Mouse (Mus musculus): ENCODE data around the gene Tprg. TPM values are rescaled to one million over a fixed set of nuclear protein-coding genes. Genes with fewer than 3 reads are reported as not detected.

Tprg gene
- polyA plus RNA-seq, 1 experiment: 0.15 TPM

- DNase-seq: no peak
- WGBS: 94% methylated on average over 7 of the region's 7 CpGs
- TF ChIP-seq POLR2A (IDR thresholded peaks at IDR 0.05; ENCODE audit: control insufficient read depth, extremely low read depth, insufficient read depth, low read length, poor library complexity): no peak
- TF ChIP-seq CTCF (IDR thresholded peaks at IDR 0.05; ENCODE audit: borderline replicate concordance, control insufficient read depth, extremely low read depth, insufficient read depth, low read length, poor library complexity): no peak
- H3K27ac ChIP-seq (ENCODE audit: control insufficient read depth, insufficient read depth, low read length): no peak overlapping the region
- H3K36me3 ChIP-seq (ENCODE audit: control insufficient read depth, insufficient read depth, low read length): no peaks in the 10 kb centered on the region
- H3K4me1 ChIP-seq (replicated peaks; ENCODE audit: control insufficient read depth, insufficient read depth, low read length): no peaks in the 10 kb centered on the region
- no peaks in the 10 kb centered on the region for H3K27me3 ChIP-seq (ENCODE audit: control insufficient read depth, insufficient read depth, low read length)
- H3K4me3 ChIP-seq (ENCODE audit: control insufficient read depth, insufficient read depth, low read length): no peak overlapping the region
Observed at GRCm38 (mm10) chr16:25367834-25368233, 81.2 kb downstream of the Tprg start.

GRCm38 (mm10) chr16:25369984-25370412, 83.4 kb downstream of the Tprg start:
- DNase-seq: no peak
- WGBS: 50% methylated on average over 5 of the region's 5 CpGs
- H3K27ac ChIP-seq (ENCODE audit: control insufficient read depth, insufficient read depth, low read length): no peak overlapping the region
- H3K36me3 ChIP-seq (ENCODE audit: control insufficient read depth, insufficient read depth, low read length): no peaks in the 10 kb centered on the region
- H3K27me3 ChIP-seq (ENCODE audit: control insufficient read depth, insufficient read depth, low read length): no peaks in the 10 kb centered on the region
- no peak overlapping the region for H3K4me3 ChIP-seq (ENCODE audit: control insufficient read depth, insufficient read depth, low read length)
- TF ChIP-seq POLR2A (IDR thresholded peaks at IDR 0.05; ENCODE audit: control insufficient read depth, extremely low read depth, insufficient read depth, low read length, poor library complexity): no peak
- TF ChIP-seq CTCF (IDR thresholded peaks at IDR 0.05; ENCODE audit: borderline replicate concordance, control insufficient read depth, extremely low read depth, insufficient read depth, low read length, poor library complexity): no peak
- H3K4me1 ChIP-seq (replicated peaks; ENCODE audit: control insufficient read depth, insufficient read depth, low read length): no peaks in the 10 kb centered on the region

- TF ChIP-seq CTCF (IDR thresholded peaks at IDR 0.05; ENCODE audit: borderline replicate concordance, control insufficient read depth, extremely low read depth, insufficient read depth, low read length, poor library complexity) (no peak), POLR2A (IDR thresholded peaks at IDR 0.05; ENCODE audit: control insufficient read depth, extremely low read depth, insufficient read depth, low read length, poor library complexity) (no peak)
- Histone ChIP-seq H3K27me3 (ENCODE audit: control insufficient read depth, insufficient read depth, low read length) (no peaks in the 10 kb centered on the region), H3K27ac (ENCODE audit: control insufficient read depth, insufficient read depth, low read length) (no peak overlapping the region), H3K36me3 (ENCODE audit: control insufficient read depth, insufficient read depth, low read length) (no peaks in the 10 kb centered on the region), H3K4me1 (replicated peaks; ENCODE audit: control insufficient read depth, insufficient read depth, low read length) (no peaks in the 10 kb centered on the region), H3K4me3 (ENCODE audit: control insufficient read depth, insufficient read depth, low read length) (no peak overlapping the region)
- no peak for DNase-seq
- WGBS: 89% methylated on average over 4 of the region's 4 CpGs
Observed at GRCm38 (mm10) chr16:25374121-25374520, 87.5 kb downstream of the Tprg start.

- no peak overlapping the region for H3K4me3 ChIP-seq (ENCODE audit: control insufficient read depth, insufficient read depth, low read length)
- peak; percentile 1 for DNase-seq
- WGBS: 62% methylated on average over 5 of the region's 5 CpGs
- no peak for TF ChIP-seq CTCF (IDR thresholded peaks at IDR 0.05; ENCODE audit: borderline replicate concordance, control insufficient read depth, extremely low read depth, insufficient read depth, low read length, poor library complexity)
- no peaks in the 10 kb centered on the region for H3K36me3 ChIP-seq (ENCODE audit: control insufficient read depth, insufficient read depth, low read length)
- H3K27me3 ChIP-seq (ENCODE audit: control insufficient read depth, insufficient read depth, low read length): no peaks in the 10 kb centered on the region
- no peak overlapping the region for H3K27ac ChIP-seq (ENCODE audit: control insufficient read depth, insufficient read depth, low read length)
- H3K4me1 ChIP-seq (replicated peaks; ENCODE audit: control insufficient read depth, insufficient read depth, low read length): no peaks in the 10 kb centered on the region
Observed at GRCm38 (mm10) chr16:25374775-25375174, 88.2 kb downstream of the Tprg start.

DNA sequence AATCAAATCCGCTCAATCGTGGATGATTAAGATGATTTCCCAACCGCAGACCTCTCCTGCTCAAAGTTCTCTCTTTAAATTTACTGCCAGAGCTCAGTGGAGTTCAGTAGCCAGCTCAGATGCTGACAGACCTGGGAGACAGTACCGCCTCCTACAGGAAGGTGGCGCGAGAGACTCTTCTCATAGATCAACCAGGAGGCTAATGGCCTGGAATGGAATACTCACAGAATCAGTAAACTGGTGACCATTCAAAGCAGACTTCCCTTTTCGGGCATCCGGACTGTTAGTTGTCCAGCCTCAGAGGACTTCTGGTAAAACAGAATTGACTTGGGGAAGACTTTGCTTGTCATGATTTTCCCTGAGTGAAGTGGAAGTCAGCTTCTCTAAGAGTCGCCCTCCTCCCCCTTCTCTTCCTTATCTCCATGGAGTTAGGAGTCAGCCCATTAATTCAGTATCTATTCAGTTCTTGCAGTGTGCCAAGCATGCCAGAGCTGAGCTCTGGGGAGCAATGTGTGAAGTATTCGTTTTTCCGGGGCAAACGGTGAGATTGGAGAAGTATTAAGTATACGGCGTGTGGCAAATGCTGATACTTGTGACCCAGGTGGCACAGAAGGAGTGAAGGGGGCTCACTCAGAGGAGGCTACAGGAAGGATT, 90.2 kb downstream of the Tprg start:
- WGBS: 40% methylated on average over 14 of the region's 14 CpGs
- peak; percentile 62 for DNase-seq
- H3K4me1 ChIP-seq (replicated peaks; ENCODE audit: control insufficient read depth, insufficient read depth, low read length): no peaks in the 10 kb centered on the region
- TF ChIP-seq POLR2A (IDR thresholded peaks at IDR 0.05; ENCODE audit: control insufficient read depth, extremely low read depth, insufficient read depth, low read length, poor library complexity) (no peak), CTCF (IDR thresholded peaks at IDR 0.05; ENCODE audit: borderline replicate concordance, control insufficient read depth, extremely low read depth, insufficient read depth, low read length, poor library complexity) (no peak)
- no peaks in the 10 kb centered on the region for H3K36me3 ChIP-seq (ENCODE audit: control insufficient read depth, insufficient read depth, low read length)
- no peak overlapping the region for H3K4me3 ChIP-seq (ENCODE audit: control insufficient read depth, insufficient read depth, low read length)
- H3K27me3 ChIP-seq (ENCODE audit: control insufficient read depth, insufficient read depth, low read length): no peaks in the 10 kb centered on the region
- H3K27ac ChIP-seq (ENCODE audit: control insufficient read depth, insufficient read depth, low read length): no peak overlapping the region

GRCm38 (mm10) chr16:25377695-25378094, 91.1 kb downstream of the Tprg start:
- Histone ChIP-seq H3K4me1 (replicated peaks; ENCODE audit: control insufficient read depth, insufficient read depth, low read length) (no peaks in the 10 kb centered on the region), H3K36me3 (ENCODE audit: control insufficient read depth, insufficient read depth, low read length) (no peaks in the 10 kb centered on the region), H3K4me3 (ENCODE audit: control insufficient read depth, insufficient read depth, low read length) (no peak overlapping the region), H3K27me3 (ENCODE audit: control insufficient read depth, insufficient read depth, low read length) (no peaks in the 10 kb centered on the region), H3K27ac (ENCODE audit: control insufficient read depth, insufficient read depth, low read length) (no peak overlapping the region)
- WGBS: 89% methylated on average over 4 of the region's 4 CpGs
- no peak for TF ChIP-seq POLR2A (IDR thresholded peaks at IDR 0.05; ENCODE audit: control insufficient read depth, extremely low read depth, insufficient read depth, low read length, poor library complexity)
- TF ChIP-seq CTCF (IDR thresholded peaks at IDR 0.05; ENCODE audit: borderline replicate concordance, control insufficient read depth, extremely low read depth, insufficient read depth, low read length, poor library complexity): no peak
- DNase-seq: no peak
